Mouse (Mus musculus) cerebellum, postnatal 14 days (tissue): Measurements from ENCODE around the gene Acp5.

Experiments
- DNase-seq, 2 experiments: peaks; one replicate each; pipeline ENCODE4 v3.0.0; 2021; ENCODE audit warnings: mixed read lengths in 2 of 2

The Acp5 gene

GRCm38 (mm10) chr9:22139746-22140145 lies 4.2 kb upstream of the Acp5 start:
- DNase-seq, result peak; percentile 68 to 73

- DNase-seq, result peak; percentile 73 to 76
Measured at GRCm38 (mm10) chr9:22138480-22138879, 3.0 kb upstream of the Acp5 start.

- no peak for DNase-seq
Measured at GRCm38 (mm10) chr9:22136765-22137547, 1.4 kb upstream of the Acp5 start.

GRCm38 (mm10) chr9:22134988-22135643 lies 395 bp downstream of the Acp5 start:
- no peak for DNase-seq

GRCm38 (mm10) chr9:22134246-22134890 lies 1.1 kb downstream of the Acp5 start:
- DNase-seq, result no peak

- no peak for DNase-seq
Measured at GRCm38 (mm10) chr9:22132220-22132619, 3.3 kb downstream of the Acp5 start.

GRCm38 (mm10) chr9:22131226-22131981 lies 4.1 kb downstream of the Acp5 start:
- no peak for DNase-seq

GRCm38 (mm10) chr9:22125246-22126027 lies 10.1 kb downstream of the Acp5 start:
- DNase-seq, result no peak

GRCm38 (mm10) chr9:22124169-22124568 lies 11.3 kb downstream of the Acp5 start:
- DNase-seq, result no peak

- DNase-seq, result no peak
Measured at GRCm38 (mm10) chr9:22123069-22123609, 12.4 kb downstream of the Acp5 start.

- no peak for DNase-seq
Measured at GRCm38 (mm10) chr9:22122005-22122404, 13.5 kb downstream of the Acp5 start.

GRCm38 (mm10) chr9:22121545-22121944 lies 14.0 kb downstream of the Acp5 start:
- no peak for DNase-seq

- DNase-seq, result no peak
Measured at GRCm38 (mm10) chr9:22119543-22119942, 16.0 kb downstream of the Acp5 start.

GRCm38 (mm10) chr9:22117754-22118456 lies 17.6 kb downstream of the Acp5 start:
- peak; percentile 82 to 88 for DNase-seq

- DNase-seq, result peak; percentile 95 to 96
Measured at GRCm38 (mm10) chr9:22116740-22117426, 18.6 kb downstream of the Acp5 start, which contains the start of gene Elof1. TSS of gene Elof1 (minus strand) at chr9:22117172.

GRCm38 (mm10) chr9:22116086-22116485 lies 19.4 kb downstream of the Acp5 start:
- DNase-seq, result peak; percentile 39 to 61

GRCm38 (mm10) chr9:22115635-22116034 lies 19.9 kb downstream of the Acp5 start:
- DNase-seq, result no peak

- DNase-seq, result no peak
Measured at GRCm38 (mm10) chr9:22108194-22108593, 27.3 kb downstream of the Acp5 start.

GRCm38 (mm10) chr9:22099922-22100321 lies 35.6 kb downstream of the Acp5 start:
- DNase-seq, result no peak

GRCm38 (mm10) chr9:22098993-22099696 lies 36.4 kb downstream of the Acp5 start, which contains the start of gene Cnn1:
TSS of gene Cnn1 (plus strand) at chr9:22099216.
- DNase-seq, result peak in 1 of 2 experiments; percentile 47
